Mouse (Mus musculus): ENCODE results near the gene Hgd.

Gene Hgd

DNA sequence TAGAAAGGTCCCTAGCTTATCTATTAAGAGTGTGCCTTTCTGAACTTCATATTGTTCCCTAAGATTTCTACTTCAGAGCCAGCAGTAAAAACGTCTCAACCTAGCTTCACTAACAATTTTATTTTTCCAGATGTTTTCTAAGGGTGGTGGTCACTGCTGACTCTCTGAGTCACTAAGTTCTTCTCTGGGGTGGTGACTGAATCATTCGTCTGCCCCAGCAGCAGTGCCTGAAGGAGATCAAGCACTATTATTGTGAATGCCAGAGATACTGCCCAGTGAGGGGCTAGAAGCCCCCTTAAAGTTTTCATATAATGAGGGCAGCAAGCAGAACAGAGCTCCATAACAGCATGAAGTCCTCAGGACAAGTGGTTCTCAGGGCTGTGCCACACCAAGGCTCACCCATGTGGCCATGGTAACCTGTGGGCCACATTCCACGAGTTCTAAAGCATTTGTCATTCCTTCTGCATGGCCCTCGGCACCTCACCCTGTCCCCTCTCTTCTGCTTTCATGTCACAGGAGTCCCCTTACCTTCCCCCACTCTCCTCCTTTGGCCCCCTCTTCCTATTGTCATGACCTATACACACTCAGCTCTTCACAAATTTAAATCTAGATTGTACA, 90.8 kb downstream of the Hgd start:
- no peak for ATAC-seq (ENCODE audit: low TSS enrichment)

- ATAC-seq (ENCODE audit: low TSS enrichment) = no peak
Measured at GRCm38 (mm10) chr16:37675326-37675725, 95.4 kb downstream of the Hgd start.

GRCm38 (mm10) chr16:37676024-37676676, 96.2 kb downstream of the Hgd start:
- peak; percentile 80 for ATAC-seq (ENCODE audit: low TSS enrichment)

GRCm38 (mm10) chr16:37676677-37677072, 96.7 kb downstream of the Hgd start:
- ATAC-seq (ENCODE audit: low TSS enrichment) = no peak

DNA sequence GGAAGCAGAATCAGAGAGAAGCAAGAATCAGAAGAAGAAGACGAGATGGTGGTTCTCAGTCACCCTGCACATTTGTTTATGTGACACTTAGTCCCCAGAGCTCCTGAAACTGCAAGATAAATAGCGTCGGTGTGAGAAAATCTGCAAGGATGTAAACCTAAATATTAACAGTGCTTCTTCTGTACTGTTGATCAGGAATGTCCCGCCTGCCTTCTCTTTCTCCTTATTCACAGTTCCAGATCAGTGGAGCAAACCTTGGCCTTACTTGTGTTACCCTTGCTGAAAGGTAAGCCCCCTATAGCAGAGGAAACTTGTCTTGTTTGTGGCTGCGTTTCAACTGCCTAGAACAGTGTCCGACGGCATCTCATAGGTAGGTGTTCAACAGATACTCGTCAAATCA, 97.6 kb downstream of the Hgd start:
- no peak for ATAC-seq (ENCODE audit: low TSS enrichment)

- ATAC-seq (ENCODE audit: low TSS enrichment) = no peak
Measured at GRCm38 (mm10) chr16:37680216-37680615, 100.3 kb downstream of the Hgd start.

DNA sequence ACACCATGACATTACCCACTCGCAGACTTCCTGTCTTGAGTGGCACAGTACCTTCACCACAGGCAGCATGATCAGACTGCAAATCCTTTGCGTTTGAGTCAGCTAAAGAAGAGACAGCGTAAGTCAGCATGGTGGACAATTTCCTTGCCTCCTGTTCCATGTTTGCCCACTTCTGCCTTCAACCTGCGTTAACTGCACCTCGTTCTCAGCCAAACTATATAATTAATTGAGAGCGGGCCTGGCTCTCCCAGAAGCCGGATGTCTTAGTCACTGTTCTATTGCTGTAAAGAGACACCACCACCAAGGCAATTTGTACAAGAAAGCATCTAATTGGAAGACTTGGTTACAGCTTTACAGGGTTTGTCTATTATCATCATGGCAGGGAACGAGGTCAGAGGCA, 100.9 kb downstream of the Hgd start:
- no peak for ATAC-seq (ENCODE audit: low TSS enrichment)

Measured in frontal cortex, adult (tissue).